Mouse (Mus musculus) ES-Bruce4 (cell line): ENCODE measurements around the gene Wdr4. TPM values are rescaled to one million over a fixed set of nuclear protein-coding genes. Genes with fewer than 3 reads are reported as not detected.

Experiments
- H3K27ac ChIP-seq: 2 replicates; pipeline ENCODE4 v1.5.1; 2012; ENCODE audit warnings: low read length, inconsistent platforms; ENCODE audit not compliant: insufficient read depth
- H3K27me3 ChIP-seq: 2 replicates; pipeline ENCODE4 v1.6.1; 2012; ENCODE audit warnings: mild to moderate bottlenecking, low read length, inconsistent platforms; ENCODE audit not compliant: control insufficient read depth, poor library complexity, insufficient read depth, severe bottlenecking
- H3K36me3 ChIP-seq: 2 replicates; pipeline ENCODE4 v1.6.1; 2012; ENCODE audit warnings: inconsistent platforms, mild to moderate bottlenecking, low read length, moderate library complexity; ENCODE audit not compliant: control insufficient read depth, poor library complexity, insufficient read depth, severe bottlenecking
- H3K4me1 ChIP-seq: one replicate; pipeline ENCODE4 v1.8.1; 2011; ENCODE audit warnings: low read length; ENCODE audit not compliant: control insufficient read depth, insufficient read depth
- H3K4me3 ChIP-seq: 2 replicates; pipeline ENCODE4 v1.5.1; 2011; ENCODE audit warnings: low read depth, mild to moderate bottlenecking, low read length
- H3K9ac ChIP-seq: 2 replicates; pipeline ENCODE4 v1.6.1; 2012; ENCODE audit warnings: low read depth, mild to moderate bottlenecking, inconsistent platforms; ENCODE audit not compliant: poor library complexity, severe bottlenecking
- H3K9me3 ChIP-seq: replicated peaks from 2 replicates; pipeline ENCODE4 v1.6.1; 2012; ENCODE audit warnings: mild to moderate bottlenecking, low read length, inconsistent platforms; ENCODE audit not compliant: control insufficient read depth, poor library complexity, insufficient read depth, severe bottlenecking
- CTCF ChIP-seq: IDR thresholded peaks from one replicate; pipeline ENCODE4 v1.8.1; 2011; ENCODE audit warnings: low read depth, low read length
- EP300 ChIP-seq: IDR thresholded peaks from 2 replicates; pipeline ENCODE4 v1.6.1; 2011; ENCODE audit warnings: low read depth, low read length; ENCODE audit not compliant: insufficient read depth
- POLR2A ChIP-seq: IDR thresholded peaks from one replicate; pipeline ENCODE4 v1.8.1; 2011; ENCODE audit warnings: low read length; ENCODE audit not compliant: insufficient read depth
- polyA plus RNA-seq: library from polyadenylated mRNA; stranded (reverse); fragments of >200 nt; gene quantifications from 2 replicates; pipeline ENCODE4 v1.2.4, GENCODE M21; 2011; ENCODE audit warnings: low read depth; ENCODE audit not compliant: missing spikeins, insufficient read depth, insufficient read length

Gene Wdr4
- polyA plus RNA-seq, 1 experiment = 25.0 TPM

- no peak overlapping the region for H3K4me3 ChIP-seq
- TF ChIP-seq EP300 (no peak), CTCF (no peak), POLR2A (no peak)
- H3K36me3 ChIP-seq = peaks cover 15% of the 10 kb centered on the region
- no peak overlapping the region for H3K9ac ChIP-seq
- no peaks in the 10 kb centered on the region for H3K27me3 ChIP-seq
- no peaks in the 10 kb centered on the region for H3K4me1 ChIP-seq
- H3K9me3 ChIP-seq = no peaks in the 10 kb centered on the region
- no peak overlapping the region for H3K27ac ChIP-seq
Observed at GRCm38 (mm10) chr17:31494989-31495388, 24.8 kb downstream of the Wdr4 start.

- TF ChIP-seq CTCF = peak; percentile 96
- no peak for TF ChIP-seq POLR2A
- 0 out of 2 replicates have a peak, but pooled peaks have one; percentile 45 for TF ChIP-seq EP300
- Histone ChIP-seq H3K27me3 (no peaks in the 10 kb centered on the region), H3K27ac (no peak overlapping the region), H3K4me3 (no peak overlapping the region), H3K9ac (no peak overlapping the region), H3K36me3 (0 out of 2 replicates have a peak, but pooled peaks cover 10% of the 10 kb centered on the region), H3K9me3 (no peaks in the 10 kb centered on the region), H3K4me1 (peaks cover 5% of the 10 kb centered on the region)
Observed at GRCm38 (mm10) chr17:31492416-31492815, 27.4 kb downstream of the Wdr4 start.

GRCm38 (mm10) chr17:31491355-31491754 is 28.4 kb downstream of the Wdr4 start:
- peaks cover 5% of the 10 kb centered on the region for H3K4me1 ChIP-seq
- no peaks in the 10 kb centered on the region for H3K27me3 ChIP-seq
- H3K27ac ChIP-seq = no peak overlapping the region
- H3K9me3 ChIP-seq = no peaks in the 10 kb centered on the region
- 0 out of 2 replicates have a peak, but pooled peaks cover 7% of the 10 kb centered on the region for H3K36me3 ChIP-seq
- no peak overlapping the region for H3K4me3 ChIP-seq
- TF ChIP-seq POLR2A (no peak), CTCF (no peak)
- H3K9ac ChIP-seq = no peak overlapping the region

- H3K4me1 ChIP-seq = peaks cover 5% of the 10 kb centered on the region
- no peak overlapping the region for H3K9ac ChIP-seq
- no peaks in the 10 kb centered on the region for H3K9me3 ChIP-seq
- no peak overlapping the region for H3K4me3 ChIP-seq
- no peaks in the 10 kb centered on the region for H3K27me3 ChIP-seq
- no peak overlapping the region for H3K27ac ChIP-seq
- no peak for TF ChIP-seq POLR2A
- TF ChIP-seq CTCF = no peak
- no peak for TF ChIP-seq EP300
- H3K36me3 ChIP-seq = no peaks in the 10 kb centered on the region
Observed at GRCm38 (mm10) chr17:31487433-31488060, 32.2 kb downstream of the Wdr4 start.

GRCm38 (mm10) chr17:31486616-31487198 is 33.1 kb downstream of the Wdr4 start:
- Histone ChIP-seq H3K4me3 (no peak overlapping the region), H3K9ac (no peak overlapping the region), H3K9me3 (no peaks in the 10 kb centered on the region), H3K4me1 (peaks cover 5% of the 10 kb centered on the region), H3K36me3 (no peaks in the 10 kb centered on the region), H3K27me3 (no peaks in the 10 kb centered on the region), H3K27ac (no peak overlapping the region)
- TF ChIP-seq POLR2A (no peak), CTCF (no peak), EP300 (no peak)
